Mouse (Mus musculus): ENCODE data around the gene Retsat.

The Retsat gene

GRCm38 (mm10) chr6:72627276-72627675, 29.0 kb downstream of the Retsat start:
- DNase-seq: no peak

- DNase-seq: no peak
Measured at GRCm38 (mm10) chr6:72630370-72630769, 32.1 kb downstream of the Retsat start.

GRCm38 (mm10) chr6:72630961-72631360, 32.7 kb downstream of the Retsat start:
- no peak for DNase-seq

- DNase-seq: no peak
Measured at GRCm38 (mm10) chr6:72631700-72632099, 33.4 kb downstream of the Retsat start.

- DNase-seq: no peak
Measured at GRCm38 (mm10) chr6:72634311-72634710, 36.0 kb downstream of the Retsat start.

- DNase-seq: peak; percentile 33
Measured at GRCm38 (mm10) chr6:72635760-72636431, 37.6 kb downstream of the Retsat start.

- no peak for DNase-seq
Measured at GRCm38 (mm10) chr6:72636940-72637339, 38.7 kb downstream of the Retsat start.

GRCm38 (mm10) chr6:72641218-72641954, 43.1 kb downstream of the Retsat start:
- DNase-seq: no peak

GRCm38 (mm10) chr6:72644576-72644975, 46.3 kb downstream of the Retsat start:
- DNase-seq: no peak

- no peak for DNase-seq
Measured at GRCm38 (mm10) chr6:72645364-72645763, 47.1 kb downstream of the Retsat start.

- DNase-seq: peak; percentile 58
Measured at GRCm38 (mm10) chr6:72647383-72647820, 49.1 kb downstream of the Retsat start.

- no peak for DNase-seq
Measured at GRCm38 (mm10) chr6:72648002-72648595, 49.8 kb downstream of the Retsat start.

- no peak for DNase-seq
Measured at GRCm38 (mm10) chr6:72650338-72650851, 52.1 kb downstream of the Retsat start.

- DNase-seq: no peak
Measured at GRCm38 (mm10) chr6:72653419-72653818, 55.1 kb downstream of the Retsat start.

GRCm38 (mm10) chr6:72654355-72654754, 56.1 kb downstream of the Retsat start:
- no peak for DNase-seq

- DNase-seq: no peak
Measured at GRCm38 (mm10) chr6:72655309-72656052, 57.2 kb downstream of the Retsat start.

- no peak for DNase-seq
Measured at GRCm38 (mm10) chr6:72656053-72656442, 57.8 kb downstream of the Retsat start.

- no peak for DNase-seq
Measured at GRCm38 (mm10) chr6:72658006-72658405, 59.7 kb downstream of the Retsat start.

Measured in cerebellum, adult 9-10 months (tissue).